ENCODE assay signal across 11 mouse cellular contexts in genomic region chr4:9107295-9107694, GRCm38 (mm10).
A peak's percentile ranks its signal among the peaks of the same experiment; 100 is the strongest.
DNase-seq lines count a peak whose midpoint lies in the region; ATAC-seq and TF ChIP-seq lines count a peak whose summit lies in the region.
"Had no signal": no experiment of that assay in that cellular context is flagged by ENCODE, and none has a peak within 500 bp of the region (broad histone marks: within the 10 kb centered on the region; RNA-seq: fewer than 3 reads in every experiment).

No protein-coding gene starts in this region.

- no peaks in the 10 kb centered on the region for H3K36me3 ChIP-seq in hindbrain, postnatal 0 days (ENCODE audit: insufficient read depth, low read length)
- H3K36me3 ChIP-seq in hindbrain, embryonic 13.5 days = no peaks in the 10 kb centered on the region
- H3K36me3 ChIP-seq in stomach, embryonic 14.5 days (ENCODE audit: control insufficient read depth, insufficient read depth, low read length) = no peaks in the 10 kb centered on the region
- H3K36me3 ChIP-seq in midbrain, postnatal 0 days (ENCODE audit: insufficient read depth, low read length) = no peaks in the 10 kb centered on the region
- no peaks in the 10 kb centered on the region for H3K36me3 ChIP-seq in hindbrain, embryonic 14.5 days (replicated peaks; ENCODE audit: control insufficient read depth, insufficient read depth)
- H3K36me3 ChIP-seq: embryonic facial prominence, embryonic 13.5 days; G1E had no signal

- ATAC-seq in hindbrain, postnatal 0 days = peak; percentile 64
- ATAC-seq in hindbrain, embryonic 13.5 days (ENCODE audit: low FRiP score) = no peak
- ATAC-seq in hematopoietic stem cell, adult 5-6 weeks (replicated peaks in 1 of 2; ENCODE audit: insufficient read depth in 1 of 2, low FRiP score in 2 of 2, low TSS enrichment in 1 of 2, low read depth in 1 of 2, poor library complexity in 2 of 2, severe bottlenecking in 2 of 2) = peak; percentile 19 to 22; a peak in 1 of 4 replicates
- ATAC-seq in stomach, embryonic 14.5 days (ENCODE audit: insufficient number of reproducible peaks, insufficient read depth, low FRiP score, low read depth) = peak; percentile 33
- ATAC-seq in midbrain, postnatal 0 days (ENCODE audit: low FRiP score) = no peak
- no peak for ATAC-seq in hindbrain, embryonic 14.5 days (ENCODE audit: low FRiP score)

- no peaks in the 10 kb centered on the region for H3K4me1 ChIP-seq in hindbrain, postnatal 0 days (ENCODE audit: insufficient read depth, low read length)
- peaks cover 6% of the 10 kb centered on the region; the same call in 1 of the 2 replicates for H3K4me1 ChIP-seq in hindbrain, embryonic 13.5 days (replicated peaks)
- H3K4me1 ChIP-seq in stomach, embryonic 14.5 days (ENCODE audit: control insufficient read depth, insufficient read depth, low read length) = no peaks in the 10 kb centered on the region
- H3K4me1 ChIP-seq in midbrain, postnatal 0 days (ENCODE audit: insufficient read depth, low read length) = no peaks in the 10 kb centered on the region
- no peaks in the 10 kb centered on the region for H3K4me1 ChIP-seq in hindbrain, embryonic 14.5 days (replicated peaks; ENCODE audit: control insufficient read depth, insufficient read depth, low read length)
- H3K4me1 ChIP-seq: embryonic facial prominence, embryonic 13.5 days had no signal

- no peak overlapping the region for H3K9ac ChIP-seq in hindbrain, postnatal 0 days (replicated peaks; ENCODE audit: low read length)
- H3K9ac ChIP-seq in hindbrain, embryonic 13.5 days = no peak overlapping the region
- H3K9ac ChIP-seq in stomach, embryonic 14.5 days (replicated peaks; ENCODE audit: low read depth, low read length) = no peak overlapping the region
- no peak overlapping the region for H3K9ac ChIP-seq in midbrain, postnatal 0 days (replicated peaks; ENCODE audit: low read length, poor library complexity, severe bottlenecking)
- H3K9ac ChIP-seq in hindbrain, embryonic 14.5 days = no peak overlapping the region
- H3K9ac ChIP-seq: embryonic facial prominence, embryonic 13.5 days had no signal

- no peak overlapping the region for H3K4me2 ChIP-seq in hindbrain, postnatal 0 days (ENCODE audit: low read depth, low read length)
- no peak overlapping the region for H3K4me2 ChIP-seq in hindbrain, embryonic 13.5 days
- 0 out of 2 replicates have a peak overlapping the region, but pooled peaks have one; percentile 5 for H3K4me2 ChIP-seq in stomach, embryonic 14.5 days (replicated peaks; ENCODE audit: low read depth, low read length)
- no peak overlapping the region for H3K4me2 ChIP-seq in midbrain, postnatal 0 days (ENCODE audit: low read depth, low read length, poor library complexity, severe bottlenecking)
- no peak overlapping the region for H3K4me2 ChIP-seq in hindbrain, embryonic 14.5 days (replicated peaks)
- H3K4me2 ChIP-seq: embryonic facial prominence, embryonic 13.5 days had no signal

- H3K9me3 ChIP-seq in hindbrain, postnatal 0 days (ENCODE audit: low read length) = no peaks in the 10 kb centered on the region
- no peaks in the 10 kb centered on the region for H3K9me3 ChIP-seq in hindbrain, embryonic 13.5 days
- H3K9me3 ChIP-seq in stomach, embryonic 14.5 days (ENCODE audit: control insufficient read depth, low read depth, low read length) = no peaks in the 10 kb centered on the region
- no peaks in the 10 kb centered on the region for H3K9me3 ChIP-seq in midbrain, postnatal 0 days (ENCODE audit: low read length)
- 0 out of 2 replicates have a peak, but pooled peaks cover 4% of the 10 kb centered on the region for H3K9me3 ChIP-seq in hindbrain, embryonic 14.5 days (ENCODE audit: control insufficient read depth, low read length)
- H3K9me3 ChIP-seq: G1E had no signal

- peak overlapping the region; percentile 36 for H3K27ac ChIP-seq in hindbrain, postnatal 0 days
- no peak overlapping the region for H3K27ac ChIP-seq in hindbrain, embryonic 13.5 days
- peak overlapping the region; percentile 2; the same call in 1 of the 2 replicates for H3K27ac ChIP-seq in stomach, embryonic 14.5 days (ENCODE audit: low read length)
- H3K27ac ChIP-seq in midbrain, postnatal 0 days (ENCODE audit: low read depth, low read length) = no peak overlapping the region
- no peak overlapping the region for H3K27ac ChIP-seq in hindbrain, embryonic 14.5 days
- H3K27ac ChIP-seq: embryonic facial prominence, embryonic 13.5 days had no signal

- TF ChIP-seq CTCF in hindbrain, postnatal 0 days (IDR thresholded peaks at IDR 0.05; ENCODE audit: low read depth) = no peak
- no peak for TF ChIP-seq CTCF in midbrain, postnatal 0 days (IDR thresholded peaks at IDR 0.05)

- H3K27me3 ChIP-seq in hindbrain, postnatal 0 days (ENCODE audit: insufficient read depth, low read length) = no peaks in the 10 kb centered on the region
- no peaks in the 10 kb centered on the region for H3K27me3 ChIP-seq in hindbrain, embryonic 13.5 days
- H3K27me3 ChIP-seq in stomach, embryonic 14.5 days (ENCODE audit: control insufficient read depth, insufficient read depth, low read length) = no peaks in the 10 kb centered on the region
- no peaks in the 10 kb centered on the region for H3K27me3 ChIP-seq in midbrain, postnatal 0 days (ENCODE audit: insufficient read depth, low read length)
- no peaks in the 10 kb centered on the region for H3K27me3 ChIP-seq in hindbrain, embryonic 14.5 days (ENCODE audit: control insufficient read depth, insufficient read depth, low read length)
- H3K27me3 ChIP-seq: embryonic facial prominence, embryonic 13.5 days had no signal

- WGBS in hindbrain, postnatal 0 days = 60% methylated on average over 14 of the region's 14 CpGs
- WGBS in hindbrain, embryonic 13.5 days = 87% methylated on average over 14 of the region's 14 CpGs
- 63% methylated on average over 14 of the region's 14 CpGs for WGBS in stomach, embryonic 14.5 days
- WGBS in midbrain, postnatal 0 days = 90% methylated on average over 14 of the region's 14 CpGs
- 79% methylated on average over 14 of the region's 14 CpGs for WGBS in hindbrain, embryonic 14.5 days

- peak; percentile 16 for DNase-seq in hindbrain, postnatal 0 days (ENCODE audit: low spot score)
- DNase-seq in cerebellum, adult 8-10 months = peak; percentile 89
- no peak for DNase-seq in kidney, adult 11 months
- DNase-seq in midbrain, postnatal 0 days (ENCODE audit: low spot score) = no peak
- no peak for DNase-seq in hindbrain, embryonic 14.5 days (ENCODE audit: low spot score)
- DNase-seq: lung, adult 2 months had no signal

- no peak overlapping the region for H3K4me3 ChIP-seq in hindbrain, postnatal 0 days (ENCODE audit: low read length)
- no peak overlapping the region for H3K4me3 ChIP-seq in hindbrain, embryonic 13.5 days
- H3K4me3 ChIP-seq in stomach, embryonic 14.5 days (ENCODE audit: low read depth, low read length) = no peak overlapping the region
- H3K4me3 ChIP-seq in midbrain, postnatal 0 days (ENCODE audit: low read depth, low read length) = no peak overlapping the region
- no peak overlapping the region for H3K4me3 ChIP-seq in hindbrain, embryonic 14.5 days (replicated peaks; ENCODE audit: low read length)
- H3K4me3 ChIP-seq: embryonic facial prominence, embryonic 13.5 days had no signal

Comparison
In these comparisons a context has a peak if more than half of its experiments do, and no peak if none do; other contexts are left out.
1. ATAC-seq: peak in hindbrain, postnatal 0 days (single experiment), hematopoietic stem cell, adult 5-6 weeks (2 of 2) and stomach, embryonic 14.5 days (single experiment); none in hindbrain, embryonic 13.5 days (single experiment), midbrain, postnatal 0 days (single experiment) and hindbrain, embryonic 14.5 days (single experiment).
2. DNase-seq: peak in hindbrain, postnatal 0 days (single experiment) and cerebellum, adult 8-10 months (single experiment); none in kidney, adult 11 months (single experiment), midbrain, postnatal 0 days (single experiment) and hindbrain, embryonic 14.5 days (single experiment).
3. H3K27ac ChIP-seq: peak in hindbrain, postnatal 0 days (single experiment) and stomach, embryonic 14.5 days (single experiment); none in hindbrain, embryonic 13.5 days (single experiment), midbrain, postnatal 0 days (single experiment) and hindbrain, embryonic 14.5 days (single experiment).